Mouse (Mus musculus): ENCODE results near the gene Cct7.

Gene Cct7

DNA sequence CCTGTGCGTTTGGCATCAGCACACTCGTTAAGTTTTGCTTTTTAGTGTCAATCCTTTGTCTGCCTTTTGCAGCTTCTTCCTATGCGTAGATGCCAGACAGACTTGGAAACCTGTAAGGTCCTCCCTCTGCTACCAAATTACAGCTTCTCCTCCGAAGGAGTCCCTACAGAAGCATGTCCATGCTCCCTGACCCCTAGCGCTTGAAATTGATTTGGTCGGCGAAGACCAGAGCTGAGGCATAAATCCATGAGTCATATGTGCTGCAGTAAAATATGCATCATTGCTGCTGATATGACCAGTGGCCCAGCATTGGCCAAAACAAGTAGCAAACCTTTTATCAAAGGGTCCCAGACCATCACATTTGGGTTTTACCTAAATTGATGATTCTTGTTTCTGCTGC, 1.5 kb downstream of the Cct7 start:
- DNase-seq, result no peak

DNA sequence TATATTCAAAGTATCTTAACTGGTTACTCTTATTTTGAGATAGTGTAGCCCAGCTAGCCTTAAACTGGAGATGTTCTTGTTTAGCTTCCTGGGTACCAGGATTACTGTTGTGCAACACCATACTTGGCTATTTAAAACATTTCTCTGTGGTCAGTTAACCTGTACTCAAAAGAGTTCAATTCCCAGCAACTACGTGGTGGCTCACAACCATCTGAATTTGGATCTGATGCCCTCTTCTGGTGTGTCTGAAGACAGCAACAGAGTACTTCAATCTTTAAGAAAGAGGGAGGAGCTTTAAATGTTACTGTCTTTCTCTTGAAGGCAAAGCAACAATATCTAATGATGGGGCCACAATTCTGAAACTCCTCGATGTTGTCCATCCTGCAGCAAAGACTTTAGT, 8.3 kb downstream of the Cct7 start:
- DNase-seq, result no peak

DNA sequence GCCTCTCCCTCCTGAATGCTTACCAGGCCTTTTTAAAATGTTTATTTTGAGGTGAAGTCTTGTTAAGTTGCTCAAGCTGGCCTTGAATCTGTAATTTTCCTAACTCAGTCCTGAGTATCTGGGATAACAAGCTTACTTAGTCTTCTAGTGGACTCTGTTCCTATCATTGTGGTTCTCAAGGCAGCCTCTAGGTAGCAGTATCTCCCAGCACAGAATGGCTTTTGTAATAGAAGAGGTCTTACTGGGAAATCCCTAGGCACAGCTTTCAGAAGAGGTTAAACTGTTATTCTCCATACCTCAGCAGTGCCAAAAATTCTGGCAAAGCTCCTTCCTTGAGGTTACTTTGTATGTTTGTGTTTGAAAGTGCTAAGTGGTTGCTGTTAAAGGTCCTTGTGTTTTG, 14.1 kb downstream of the Cct7 start:
- no peak for DNase-seq

DNA sequence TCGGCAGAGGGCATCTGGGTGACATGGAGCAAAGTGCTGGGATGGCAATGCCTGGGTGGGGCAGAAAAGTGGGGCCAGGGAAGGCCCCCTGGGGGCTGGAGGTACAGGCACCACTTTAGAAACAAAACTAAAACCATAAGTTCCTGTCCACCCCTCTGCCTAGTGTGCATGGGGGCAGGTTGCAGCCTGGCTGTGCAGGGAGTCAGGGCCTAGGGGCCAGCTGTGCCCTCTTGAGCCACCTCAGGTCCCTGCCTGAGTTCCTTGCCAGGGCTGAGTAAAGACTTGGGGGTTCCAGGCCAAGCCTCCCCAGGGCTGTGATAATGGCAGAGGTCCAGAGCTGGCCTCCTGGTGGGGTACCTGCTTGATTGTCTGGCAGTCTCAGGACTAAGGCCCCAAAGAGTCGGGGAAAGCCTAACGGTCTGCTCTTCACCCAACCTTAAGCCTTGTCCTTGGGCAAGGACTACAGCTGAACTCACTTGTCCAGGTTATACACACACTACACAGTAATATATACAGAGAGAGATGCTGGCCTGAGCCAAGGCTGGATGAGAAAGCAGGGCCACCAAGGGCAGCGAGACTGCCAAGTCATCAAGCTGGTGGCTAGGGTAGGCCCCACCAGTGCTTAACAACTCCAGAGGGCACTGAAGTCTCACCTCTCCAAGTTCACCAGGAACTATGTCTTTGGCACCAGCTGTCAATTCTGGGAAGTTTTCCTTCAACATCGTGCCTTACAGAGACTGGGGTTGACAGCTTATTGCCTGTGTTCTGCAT, 18.5 kb downstream of the Cct7 start:
- no peak for DNase-seq

DNA sequence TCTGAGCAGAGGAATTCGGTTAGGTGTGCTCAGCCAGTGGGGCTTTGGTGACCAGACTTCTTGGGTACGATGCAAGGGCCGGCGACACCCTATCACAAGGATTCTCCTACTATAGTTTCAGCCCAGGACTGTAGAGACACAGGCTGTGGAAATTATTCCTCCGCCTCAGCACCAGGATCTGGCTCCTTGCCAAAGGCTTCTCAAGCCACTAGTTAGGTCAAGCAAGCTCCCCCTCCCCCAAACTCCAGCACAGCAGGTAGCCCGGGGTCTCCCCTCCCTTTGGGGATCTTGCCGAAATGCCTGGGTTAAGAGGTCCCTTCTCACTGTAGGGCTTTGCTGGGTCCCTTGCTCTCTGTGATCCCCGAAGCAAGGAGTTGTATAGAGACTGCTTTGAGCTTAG, 20.6 kb downstream of the Cct7 start:
- no peak for DNase-seq

DNA sequence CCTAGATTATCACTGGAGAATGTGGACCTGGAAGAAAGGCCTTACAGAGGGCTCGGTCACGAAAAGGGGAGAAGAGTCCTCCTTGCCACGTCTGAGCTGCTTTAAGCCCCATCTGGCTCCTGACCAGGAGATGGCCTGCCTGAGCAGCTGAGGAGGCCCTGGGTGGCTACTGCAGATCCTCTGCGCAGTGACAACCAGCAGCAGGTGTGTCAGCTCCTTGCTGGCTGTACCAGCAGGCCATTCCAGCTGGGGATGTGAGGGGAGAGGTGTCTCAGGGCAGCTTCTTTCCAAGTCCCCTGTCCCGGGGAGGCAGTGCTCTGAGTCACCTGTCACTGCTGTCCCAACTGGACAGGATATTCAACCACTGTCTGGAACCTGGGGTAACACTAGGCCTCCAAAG, 21.2 kb downstream of the Cct7 start:
- no peak for DNase-seq

DNA sequence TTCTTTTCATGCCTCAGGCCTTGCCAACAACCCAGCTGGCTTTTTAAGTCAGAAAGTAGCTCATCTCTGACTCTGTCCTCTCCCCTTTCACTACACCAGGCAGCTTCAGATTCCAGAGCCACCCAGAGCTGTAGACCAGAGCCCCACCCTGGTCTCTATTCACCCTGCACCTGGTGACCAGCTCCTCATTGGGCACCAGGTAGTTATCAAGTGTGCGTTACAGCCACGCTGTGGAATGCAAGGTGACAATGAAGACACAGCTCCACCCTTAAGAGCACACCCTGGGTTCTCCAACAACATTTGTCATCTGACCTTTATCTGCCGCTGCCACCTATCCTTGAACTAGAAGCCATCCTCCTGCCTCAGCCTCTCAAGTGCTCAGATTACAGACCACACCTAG, 24.3 kb downstream of the Cct7 start:
- DNase-seq, result no peak

DNA sequence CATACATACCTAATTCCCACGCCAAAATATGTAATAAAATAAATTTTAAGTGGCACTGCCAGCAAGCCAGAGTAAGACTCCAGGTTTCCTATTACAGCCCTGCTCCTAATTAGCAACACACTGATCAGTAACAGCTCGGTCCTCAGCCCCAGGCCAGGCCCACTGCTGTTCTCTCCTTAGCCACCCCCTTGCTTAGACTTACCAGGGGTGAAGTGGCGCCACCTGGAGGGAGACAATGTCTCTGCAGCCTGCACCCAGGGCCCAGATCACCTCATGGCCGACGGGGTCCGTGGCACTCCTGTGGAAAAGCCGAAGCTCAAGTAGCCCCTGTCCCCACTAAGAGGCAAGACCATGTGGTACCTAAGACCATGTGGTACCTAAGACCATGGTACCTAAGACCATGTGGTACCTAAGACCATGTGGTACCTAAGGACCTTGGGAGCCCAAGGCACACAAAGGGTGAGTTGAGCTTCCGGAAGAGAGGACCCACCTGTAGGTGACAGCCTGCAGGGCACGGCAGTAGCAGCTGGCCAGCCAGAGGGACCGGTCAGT, 26.1 kb downstream of the Cct7 start:
- peak in 1 of 2 experiments; percentile 10 for DNase-seq

DNA sequence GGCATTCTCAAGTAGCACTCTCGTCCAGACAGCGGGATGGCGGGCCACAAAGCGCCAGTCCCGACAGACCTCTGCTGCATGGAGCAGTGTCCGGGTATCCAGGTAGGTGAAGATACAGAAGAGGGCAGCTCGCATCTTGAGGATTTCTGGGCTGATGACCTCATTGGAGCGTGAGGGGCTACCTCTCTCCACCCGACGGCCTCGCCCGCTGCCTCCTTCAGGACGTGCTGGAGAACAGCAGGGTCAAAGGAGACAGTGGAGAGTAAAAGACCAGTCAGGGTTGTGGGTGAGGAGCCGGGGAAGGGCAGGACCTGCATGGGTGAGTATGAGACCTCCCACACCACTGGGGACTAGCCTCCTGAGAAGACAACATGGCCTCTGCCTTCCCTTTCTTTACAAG, 27.1 kb downstream of the Cct7 start:
- no peak for DNase-seq

DNA sequence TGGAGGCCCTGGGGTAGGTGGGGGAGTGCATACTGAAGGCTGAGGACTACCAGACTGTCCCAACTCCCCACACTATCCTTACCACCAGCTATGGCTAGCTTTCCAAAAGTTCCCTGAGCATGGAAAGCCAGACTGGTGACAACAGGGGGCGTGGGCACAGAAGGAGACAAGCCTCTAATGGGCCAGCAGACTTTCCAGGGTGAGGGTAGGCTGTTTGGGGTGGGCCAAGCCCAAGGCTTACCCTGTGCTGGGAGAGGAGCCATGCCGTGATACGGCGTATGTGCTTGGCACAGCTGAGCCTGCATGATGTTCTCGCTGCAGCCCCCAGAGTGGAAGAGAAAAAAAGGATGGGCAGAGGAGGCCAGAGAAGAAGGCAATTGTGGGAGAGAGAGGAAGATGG, 28.7 kb downstream of the Cct7 start:
- DNase-seq, result no peak

DNA sequence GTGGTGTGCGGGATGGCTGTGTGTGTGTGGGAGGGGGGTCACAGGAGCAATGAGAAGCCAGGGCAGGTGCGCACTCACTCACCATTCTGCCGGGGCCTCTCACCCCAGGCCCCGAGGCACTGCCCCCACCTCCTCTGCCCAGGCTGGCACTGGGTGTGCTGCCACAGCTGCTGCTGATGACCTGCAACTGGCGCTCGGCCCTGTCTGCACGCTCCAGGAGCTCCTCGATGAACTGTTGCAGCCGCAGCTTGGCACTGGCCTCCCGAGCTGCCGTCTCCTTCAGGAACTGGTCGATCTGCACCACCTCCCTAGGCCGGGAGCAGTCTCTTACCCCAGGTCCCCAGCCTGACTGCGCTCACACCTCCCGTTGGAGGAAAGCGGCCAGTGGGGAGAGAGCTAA, 29.4 kb downstream of the Cct7 start:
- peak; percentile 8 to 51 for DNase-seq

DNA sequence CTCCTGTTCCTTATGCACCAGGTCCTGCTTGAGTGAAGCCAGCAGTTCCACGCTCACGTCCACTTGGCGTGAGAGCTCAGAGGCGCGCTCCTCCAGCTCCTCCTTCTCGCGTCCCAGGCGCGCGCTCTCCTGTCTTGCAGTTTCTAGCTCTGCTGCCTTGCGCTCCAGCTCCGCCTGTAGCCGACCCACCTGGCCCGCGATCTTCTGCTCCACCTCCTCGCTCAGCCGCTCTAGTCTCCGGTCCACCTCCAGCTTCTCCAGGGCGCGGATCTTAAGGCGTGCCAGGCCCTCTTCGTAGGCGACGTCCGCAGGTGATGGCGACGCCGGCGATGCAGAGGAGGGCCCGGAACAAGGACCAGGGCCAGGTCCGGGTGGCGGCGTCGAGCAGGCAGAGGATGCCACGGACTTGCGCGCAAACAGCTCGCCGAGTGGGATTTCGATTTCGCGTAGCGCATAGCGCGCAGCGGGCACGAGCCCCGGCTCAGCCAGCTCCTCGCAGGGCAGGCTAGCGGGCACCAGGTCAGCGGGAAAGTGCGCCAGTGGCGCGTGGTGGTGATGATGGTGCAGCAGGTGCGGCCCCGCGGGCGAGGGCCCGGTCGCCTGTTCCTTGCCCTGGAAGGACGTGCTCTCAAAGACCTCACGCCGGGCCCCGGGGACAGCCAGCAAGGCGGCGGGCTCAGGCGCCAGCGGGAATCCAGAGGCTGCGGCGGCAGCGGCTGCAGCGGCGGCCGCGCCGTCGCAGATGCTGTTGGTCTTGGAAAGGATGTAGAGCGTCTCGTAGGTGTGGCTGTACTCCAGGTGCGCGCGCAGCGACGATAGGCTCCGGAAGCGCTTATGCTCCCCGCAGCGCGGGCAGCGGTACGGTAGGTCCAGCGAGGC, 32.8 kb downstream of the Cct7 start:
- DNase-seq, result no peak

DNA sequence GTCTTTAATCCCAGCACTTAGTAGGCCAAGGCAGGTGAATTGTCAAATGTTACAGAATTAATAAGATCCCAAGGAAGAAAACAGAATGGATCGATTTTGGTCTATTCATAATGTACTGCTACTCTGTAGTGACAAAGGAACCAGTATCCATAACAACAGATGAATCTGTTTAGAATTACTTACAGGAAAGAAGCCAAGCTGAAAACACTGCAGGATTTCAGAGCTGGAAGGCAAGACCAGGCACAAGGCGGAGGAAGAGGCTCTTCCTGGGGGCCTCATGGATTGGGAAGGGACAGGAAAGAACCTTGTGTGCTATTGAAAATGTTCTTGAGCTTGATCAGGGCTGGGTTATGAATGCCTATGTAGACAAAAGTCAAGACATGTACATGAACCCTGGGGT, 34.4 kb downstream of the Cct7 start:
- no peak for DNase-seq

DNA sequence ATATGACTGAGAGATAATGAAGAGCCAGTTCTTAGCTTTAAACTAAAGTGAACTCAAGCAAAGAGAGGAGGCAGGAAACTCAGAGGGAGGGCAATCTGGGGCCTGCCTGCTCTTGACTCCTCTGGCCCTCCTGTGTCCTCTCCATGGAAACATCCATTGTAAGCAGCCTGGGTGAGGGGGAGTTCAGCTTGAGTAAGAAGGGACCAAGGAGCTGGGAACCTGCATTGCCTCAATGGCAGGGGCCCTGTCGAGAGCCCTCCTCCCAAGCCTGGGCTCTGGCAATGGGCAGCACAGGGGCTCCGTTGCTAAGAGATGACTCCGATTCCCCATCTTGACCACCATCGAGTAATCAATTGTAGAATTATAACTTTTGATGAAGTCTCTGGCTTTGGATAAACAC, 37.2 kb downstream of the Cct7 start:
- no peak for DNase-seq

DNA sequence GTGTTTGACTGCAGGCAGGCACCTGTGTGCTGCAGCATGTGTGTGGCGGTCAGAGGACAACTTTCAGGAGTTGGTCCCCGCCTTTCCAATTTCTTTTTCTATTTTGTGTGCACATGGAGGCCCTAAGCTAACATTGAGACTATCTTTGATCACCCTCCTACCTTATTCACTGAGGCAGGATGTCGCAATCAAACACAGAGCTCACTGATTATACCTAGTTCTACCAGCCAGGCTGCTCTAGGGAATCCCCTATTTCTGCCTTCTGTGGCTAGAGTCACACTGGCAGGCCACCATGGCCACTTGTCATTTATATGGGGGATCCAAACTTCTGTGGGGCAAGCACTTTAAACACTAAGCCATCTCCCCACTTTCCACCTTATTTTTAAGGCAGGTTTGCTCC, 38.4 kb downstream of the Cct7 start:
- no peak for DNase-seq

DNA sequence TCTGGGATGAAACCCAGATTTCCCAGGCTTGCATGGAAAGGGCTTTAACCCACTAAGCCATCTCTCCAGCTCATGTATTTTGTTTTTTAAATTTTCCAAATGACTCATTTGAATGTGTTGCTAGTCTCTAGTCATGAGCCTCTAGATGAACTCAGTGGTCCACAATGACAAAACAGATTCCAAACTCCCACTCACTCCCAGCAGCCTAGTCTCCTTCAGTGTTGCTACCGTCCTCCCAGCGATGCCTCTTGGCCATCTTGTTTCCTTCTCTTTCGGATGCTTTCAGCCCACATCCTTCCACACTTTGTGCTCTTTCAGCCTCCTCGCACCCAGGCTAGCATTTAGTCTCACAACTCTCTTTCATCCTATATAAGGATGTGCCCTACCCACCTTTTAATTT, 38.9 kb downstream of the Cct7 start:
- DNase-seq, result no peak

DNA sequence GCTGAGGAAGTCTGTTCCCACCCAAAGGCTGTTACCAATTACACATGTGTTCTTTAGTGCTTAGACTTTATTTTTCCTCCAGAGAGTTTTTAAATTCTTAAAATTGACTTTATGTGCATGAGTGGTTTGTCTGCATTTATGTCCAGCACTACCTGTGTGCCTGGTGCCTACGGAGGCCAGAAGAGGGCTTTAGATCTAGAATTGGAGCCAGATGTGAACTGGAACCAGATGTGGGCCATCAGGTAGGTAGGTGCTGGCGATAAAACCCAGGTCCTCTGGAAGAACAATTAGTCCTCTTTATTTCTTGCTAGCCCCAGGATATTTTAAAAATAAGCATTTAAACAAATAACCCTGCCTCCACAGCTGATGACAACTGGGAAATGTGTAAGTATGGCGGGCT, 40.3 kb downstream of the Cct7 start:
- no peak for DNase-seq

DNA sequence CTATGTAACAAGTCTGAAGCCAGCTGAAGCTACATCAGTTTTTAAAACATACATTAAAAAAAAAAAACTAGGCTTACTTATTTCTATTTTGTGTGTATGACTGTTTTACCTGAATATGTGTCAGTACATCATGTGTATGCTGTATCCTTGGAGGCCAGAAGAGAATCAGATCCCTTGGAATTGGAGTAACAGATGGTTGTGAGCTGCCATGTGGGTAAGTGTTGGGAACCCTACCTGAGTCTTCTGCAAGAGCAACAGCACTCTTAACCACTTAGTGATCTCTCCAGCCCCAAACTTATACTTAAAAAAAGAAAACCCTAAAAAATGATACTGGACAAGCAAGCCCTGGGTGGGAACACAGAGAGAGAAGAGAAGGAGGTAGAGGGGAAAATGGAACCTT, 45.7 kb downstream of the Cct7 start:
- DNase-seq, result no peak

DNA sequence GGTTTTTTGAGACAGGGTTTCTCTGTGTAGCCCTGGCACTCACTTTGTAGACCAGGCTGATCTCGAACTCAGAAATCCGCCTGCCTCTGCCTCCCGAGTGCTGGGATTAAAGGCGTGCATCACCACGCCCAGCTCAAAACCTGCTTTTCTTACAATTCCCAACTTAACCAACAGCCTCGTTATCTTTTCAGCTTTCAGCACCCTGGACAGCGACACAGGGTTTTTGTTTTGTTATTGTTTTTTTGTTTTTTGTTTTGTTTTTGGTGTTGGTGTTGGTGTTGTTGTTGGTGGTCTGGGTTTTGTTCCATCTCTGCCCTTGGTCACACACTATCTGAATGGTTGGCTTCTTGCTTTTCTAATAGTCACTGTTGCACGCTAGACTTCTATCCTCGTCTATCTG, 46.8 kb downstream of the Cct7 start:
- peak in 1 of 2 experiments; percentile 36 for DNase-seq

DNA sequence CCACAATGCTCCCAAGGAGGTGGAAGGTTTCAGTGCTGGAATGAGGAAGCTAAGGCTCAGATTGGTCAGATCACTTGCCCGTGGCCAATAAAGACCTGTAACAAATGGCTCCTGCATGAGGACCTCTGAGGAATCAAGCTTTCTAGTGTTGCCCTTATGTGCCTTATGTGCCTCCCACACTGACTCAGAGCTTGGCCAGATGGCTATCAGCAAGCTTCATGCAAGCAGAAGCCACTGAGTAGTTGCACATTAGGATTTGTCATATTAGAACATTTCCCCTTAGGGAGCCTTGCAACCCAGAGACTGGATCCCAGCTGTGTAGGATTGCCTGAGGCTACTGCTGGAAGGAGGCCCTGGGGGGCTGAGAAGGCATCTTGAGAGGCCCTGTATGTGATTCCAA, 49.1 kb downstream of the Cct7 start:
- DNase-seq, result no peak

DNA sequence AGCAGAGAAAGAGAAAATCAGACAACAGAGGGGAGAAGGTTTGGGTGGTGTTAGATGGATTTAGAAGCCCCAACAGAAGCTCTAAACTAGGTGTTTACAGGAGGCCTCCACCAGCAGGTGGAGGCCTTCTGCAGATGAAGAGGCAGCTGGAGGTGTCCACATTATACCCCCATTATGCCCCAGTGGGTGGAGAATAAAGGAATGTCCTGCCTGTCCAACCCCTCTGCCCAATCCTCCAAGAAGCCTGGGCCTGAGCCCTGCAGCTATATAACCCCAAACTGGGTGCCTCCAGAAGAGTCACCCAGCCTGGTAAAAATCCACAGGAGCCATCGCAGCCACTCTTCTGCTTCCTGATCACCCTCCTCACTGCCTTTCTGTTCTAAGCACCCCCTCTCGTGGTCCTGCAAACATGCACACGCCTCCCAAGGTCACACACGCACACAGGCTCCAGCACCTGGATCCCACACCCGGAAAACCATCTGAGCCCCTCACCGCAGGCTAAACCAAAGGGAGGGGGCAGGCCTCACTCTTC, 50.3 kb downstream of the Cct7 start:
- no peak for DNase-seq

DNA sequence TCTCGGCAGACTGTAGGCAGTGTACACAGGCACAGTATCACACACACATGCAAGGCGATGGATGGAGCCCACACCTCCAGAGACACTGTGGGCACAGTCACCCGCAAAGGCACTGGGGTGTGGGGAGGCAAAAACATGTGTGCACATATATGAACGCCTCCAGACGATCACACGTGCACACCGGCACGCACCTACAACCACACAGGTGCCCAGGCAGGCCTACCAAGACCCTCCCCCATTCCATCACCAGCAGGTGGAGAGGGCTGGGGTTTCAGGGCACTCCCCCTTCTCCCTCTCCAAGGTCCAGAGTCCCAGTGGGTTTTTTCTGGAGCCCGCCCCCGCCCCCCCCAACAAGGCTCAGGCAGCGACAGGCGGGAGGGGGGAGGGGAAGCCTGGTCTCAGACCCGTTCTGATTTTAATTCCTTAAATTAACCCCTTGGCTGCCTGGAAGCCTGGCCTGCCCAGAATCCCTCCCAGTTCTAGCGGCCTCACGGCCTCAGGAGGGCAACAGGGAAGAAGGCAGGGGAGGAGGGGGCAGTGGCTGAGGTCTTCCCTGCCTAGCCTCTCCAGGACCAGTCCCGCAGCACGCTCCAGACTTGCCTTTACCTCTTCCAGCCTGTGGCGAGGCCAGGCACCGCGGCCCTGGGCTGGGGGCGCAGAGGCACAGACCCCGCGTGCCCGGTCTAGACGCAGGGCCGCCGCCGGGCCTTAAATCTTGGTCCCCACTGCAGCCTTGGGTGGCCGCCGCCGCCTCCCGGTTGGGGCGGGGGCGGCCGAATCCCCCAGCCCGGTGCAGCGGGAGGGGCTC, 51.0 kb downstream of the Cct7 start:
- DNase-seq, result no peak

DNA sequence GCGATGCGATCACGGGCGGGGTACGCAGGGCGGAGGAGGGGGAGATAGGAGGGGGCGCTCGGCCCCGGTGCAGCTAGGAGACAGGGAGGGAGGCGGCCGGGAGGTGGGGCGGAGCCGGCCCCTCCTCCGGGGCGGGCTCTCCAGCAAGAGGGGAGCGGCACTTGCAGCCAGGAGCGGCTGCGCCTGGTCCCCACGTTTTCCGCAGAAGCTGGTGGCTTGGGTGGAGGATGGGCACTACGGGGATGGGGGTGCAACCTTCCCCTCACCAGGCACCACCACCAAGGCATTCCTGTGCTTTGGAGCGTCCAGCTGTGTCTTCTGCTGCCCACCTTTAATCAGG, 51.6 kb downstream of the Cct7 start, which contains the start of gene Fbxo41:
TSS of gene Fbxo41 (minus strand) at position 84 of the 340 bp plus-strand sequence.
- no peak for DNase-seq
